Mouse (Mus musculus) olfactory bulb, adult 2 months (tissue): ENCODE results near the gene Sh3kbp1.

ENCODE experiments used
- CTCF ChIP-seq: fragments of 200-500 bp; IDR thresholded peaks from 2 replicates; pipeline ENCODE4 v1.5.1; 2012; ENCODE audit warnings: low read depth, mild to moderate bottlenecking, low read length, moderate library complexity; ENCODE audit not compliant: insufficient read depth
- POLR2A ChIP-seq: fragments of 200-500 bp; IDR thresholded peaks from 2 replicates; pipeline ENCODE4 v1.6.1; 2012; ENCODE audit warnings: mild to moderate bottlenecking, low read depth, low read length, moderate library complexity; ENCODE audit not compliant: insufficient read depth

GRCm38 (mm10) chrX:159896536-159896935 lies 269.5 kb downstream of the Sh3kbp1 start:
- TF ChIP-seq CTCF (no peak), POLR2A (no peak)
